Mouse (Mus musculus): ENCODE results near the gene Kcnab1. TPM values are rescaled to one million over a fixed set of nuclear protein-coding genes. Genes with fewer than 3 reads are reported as not detected.
A peak's percentile ranks its signal among the peaks of the same experiment; 100 is the strongest.

Kcnab1 gene
- polyA plus RNA-seq, 1 experiment from 2014 or later, result 10.3 TPM

- no peak for ATAC-seq (ENCODE audit: low FRiP score)
- H3K4me3 ChIP-seq (ENCODE audit: low read depth, low read length), result no peak overlapping the region
- no peaks in the 10 kb centered on the region for H3K4me1 ChIP-seq (ENCODE audit: control insufficient read depth, insufficient read depth, low read length)
- 86% methylated on average over 2 of the region's 2 CpGs for WGBS
- no peaks in the 10 kb centered on the region for H3K9me3 ChIP-seq (ENCODE audit: control insufficient read depth, low read length)
- no peak overlapping the region for H3K27ac ChIP-seq (ENCODE audit: low read depth, low read length)
- H3K27me3 ChIP-seq (ENCODE audit: control insufficient read depth, insufficient read depth, low read length), result no peaks in the 10 kb centered on the region
- no peaks in the 10 kb centered on the region for H3K36me3 ChIP-seq (ENCODE audit: control insufficient read depth, insufficient read depth, low read length)
- no peak for DNase-seq (ENCODE audit: low spot score, missing footprints)
- no peak overlapping the region for H3K4me2 ChIP-seq
- no peak overlapping the region for H3K9ac ChIP-seq (ENCODE audit: low read length)
Observed at GRCm38 (mm10) chr3:65283366-65283765, 174.2 kb downstream of the Kcnab1 start.

- H3K27me3 ChIP-seq (ENCODE audit: control insufficient read depth, insufficient read depth, low read length), result no peaks in the 10 kb centered on the region
- H3K4me1 ChIP-seq (ENCODE audit: control insufficient read depth, insufficient read depth, low read length), result no peaks in the 10 kb centered on the region
- DNase-seq (ENCODE audit: low spot score, missing footprints), result no peak
- ATAC-seq (ENCODE audit: low FRiP score), result no peak
- H3K4me3 ChIP-seq (ENCODE audit: low read depth, low read length), result no peak overlapping the region
- 83% methylated on average over 2 of the region's 2 CpGs for WGBS
- no peaks in the 10 kb centered on the region for H3K9me3 ChIP-seq (ENCODE audit: control insufficient read depth, low read length)
- H3K36me3 ChIP-seq (ENCODE audit: control insufficient read depth, insufficient read depth, low read length), result no peaks in the 10 kb centered on the region
- H3K4me2 ChIP-seq, result no peak overlapping the region
- no peak overlapping the region for H3K9ac ChIP-seq (ENCODE audit: low read length)
- H3K27ac ChIP-seq (ENCODE audit: low read depth, low read length), result no peak overlapping the region
Observed at GRCm38 (mm10) chr3:65288994-65289393, 179.8 kb downstream of the Kcnab1 start.

GRCm38 (mm10) chr3:65296996-65297395 lies 187.8 kb downstream of the Kcnab1 start:
- 26% methylated on average over 4 of the region's 4 CpGs for WGBS
- ATAC-seq (ENCODE audit: low FRiP score) (0 out of 2 replicates have a peak, but pooled peaks have one; percentile 22), DNase-seq (ENCODE audit: low spot score, missing footprints) (no peak)
- Histone ChIP-seq H3K4me2 (no peak overlapping the region), H3K9ac (ENCODE audit: low read length) (no peak overlapping the region), H3K4me3 (ENCODE audit: low read depth, low read length) (no peak overlapping the region), H3K27me3 (ENCODE audit: control insufficient read depth, insufficient read depth, low read length) (no peaks in the 10 kb centered on the region), H3K36me3 (ENCODE audit: control insufficient read depth, insufficient read depth, low read length) (no peaks in the 10 kb centered on the region), H3K27ac (ENCODE audit: low read depth, low read length) (no peak overlapping the region), H3K4me1 (ENCODE audit: control insufficient read depth, insufficient read depth, low read length) (no peaks in the 10 kb centered on the region), H3K9me3 (ENCODE audit: control insufficient read depth, low read length) (no peaks in the 10 kb centered on the region)

GRCm38 (mm10) chr3:65299205-65299604 lies 190.0 kb downstream of the Kcnab1 start:
- Histone ChIP-seq H3K27me3 (ENCODE audit: control insufficient read depth, insufficient read depth, low read length) (no peaks in the 10 kb centered on the region), H3K36me3 (ENCODE audit: control insufficient read depth, insufficient read depth, low read length) (no peaks in the 10 kb centered on the region), H3K9ac (ENCODE audit: low read length) (no peak overlapping the region), H3K4me1 (ENCODE audit: control insufficient read depth, insufficient read depth, low read length) (no peaks in the 10 kb centered on the region), H3K4me2 (no peak overlapping the region), H3K4me3 (ENCODE audit: low read depth, low read length) (no peak overlapping the region), H3K27ac (ENCODE audit: low read depth, low read length) (no peak overlapping the region), H3K9me3 (ENCODE audit: control insufficient read depth, low read length) (no peaks in the 10 kb centered on the region)
- ATAC-seq (ENCODE audit: low FRiP score), result no peak
- WGBS, result 87% methylated on average over 4 of the region's 4 CpGs
- no peak for DNase-seq (ENCODE audit: low spot score, missing footprints)

- Histone ChIP-seq H3K4me2 (no peak overlapping the region), H3K27me3 (ENCODE audit: control insufficient read depth, insufficient read depth, low read length) (no peaks in the 10 kb centered on the region), H3K9me3 (ENCODE audit: control insufficient read depth, low read length) (no peaks in the 10 kb centered on the region), H3K27ac (ENCODE audit: low read depth, low read length) (no peak overlapping the region), H3K4me1 (ENCODE audit: control insufficient read depth, insufficient read depth, low read length) (no peaks in the 10 kb centered on the region), H3K9ac (ENCODE audit: low read length) (no peak overlapping the region), H3K36me3 (ENCODE audit: control insufficient read depth, insufficient read depth, low read length) (no peaks in the 10 kb centered on the region), H3K4me3 (ENCODE audit: low read depth, low read length) (no peak overlapping the region)
- ATAC-seq (ENCODE audit: low FRiP score) (no peak), DNase-seq (ENCODE audit: low spot score, missing footprints) (no peak)
- 66% methylated on average over 3 of the region's 3 CpGs for WGBS
Observed at GRCm38 (mm10) chr3:65301531-65301930, 192.3 kb downstream of the Kcnab1 start.

- Histone ChIP-seq H3K4me3 (ENCODE audit: low read depth, low read length) (no peak overlapping the region), H3K27ac (ENCODE audit: low read depth, low read length) (no peak overlapping the region), H3K9me3 (ENCODE audit: control insufficient read depth, low read length) (no peaks in the 10 kb centered on the region), H3K9ac (ENCODE audit: low read length) (no peak overlapping the region), H3K4me2 (no peak overlapping the region), H3K4me1 (ENCODE audit: control insufficient read depth, insufficient read depth, low read length) (no peaks in the 10 kb centered on the region), H3K27me3 (ENCODE audit: control insufficient read depth, insufficient read depth, low read length) (no peaks in the 10 kb centered on the region), H3K36me3 (ENCODE audit: control insufficient read depth, insufficient read depth, low read length) (no peaks in the 10 kb centered on the region)
- DNase-seq (ENCODE audit: low spot score, missing footprints), result no peak
- WGBS, result 2% methylated on average over 5 of the region's 5 CpGs
- peak; percentile 87 for ATAC-seq (ENCODE audit: low FRiP score)
Observed at GRCm38 (mm10) chr3:65302559-65302958, 193.4 kb downstream of the Kcnab1 start.

- H3K36me3 ChIP-seq (ENCODE audit: control insufficient read depth, insufficient read depth, low read length), result no peaks in the 10 kb centered on the region
- ATAC-seq (ENCODE audit: low FRiP score) (0 out of 2 replicates have a peak, but pooled peaks have one; percentile 50), DNase-seq (ENCODE audit: low spot score, missing footprints) (no peak)
- no peak overlapping the region for H3K4me2 ChIP-seq
- no peaks in the 10 kb centered on the region for H3K27me3 ChIP-seq (ENCODE audit: control insufficient read depth, insufficient read depth, low read length)
- 75% methylated on average over 6 of the region's 6 CpGs for WGBS
- no peak overlapping the region for H3K4me3 ChIP-seq (ENCODE audit: low read depth, low read length)
- no peak overlapping the region for H3K9ac ChIP-seq (ENCODE audit: low read length)
- H3K4me1 ChIP-seq (ENCODE audit: control insufficient read depth, insufficient read depth, low read length), result no peaks in the 10 kb centered on the region
- H3K27ac ChIP-seq (ENCODE audit: low read depth, low read length), result no peak overlapping the region
- no peaks in the 10 kb centered on the region for H3K9me3 ChIP-seq (ENCODE audit: control insufficient read depth, low read length)
Observed at GRCm38 (mm10) chr3:65315837-65316236, 206.7 kb downstream of the Kcnab1 start.

GRCm38 (mm10) chr3:65316738-65317137 lies 207.6 kb downstream of the Kcnab1 start:
- no peak overlapping the region for H3K4me3 ChIP-seq (ENCODE audit: low read depth, low read length)
- ATAC-seq (ENCODE audit: low FRiP score), result no peak
- no peaks in the 10 kb centered on the region for H3K27me3 ChIP-seq (ENCODE audit: control insufficient read depth, insufficient read depth, low read length)
- no peak overlapping the region for H3K4me2 ChIP-seq
- H3K36me3 ChIP-seq (ENCODE audit: control insufficient read depth, insufficient read depth, low read length), result no peaks in the 10 kb centered on the region
- no peak overlapping the region for H3K9ac ChIP-seq (ENCODE audit: low read length)
- H3K9me3 ChIP-seq (ENCODE audit: control insufficient read depth, low read length), result no peaks in the 10 kb centered on the region
- H3K27ac ChIP-seq (ENCODE audit: low read depth, low read length), result no peak overlapping the region
- no peaks in the 10 kb centered on the region for H3K4me1 ChIP-seq (ENCODE audit: control insufficient read depth, insufficient read depth, low read length)
- DNase-seq (ENCODE audit: low spot score, missing footprints), result no peak

GRCm38 (mm10) chr3:65317876-65318537 lies 208.8 kb downstream of the Kcnab1 start:
- Histone ChIP-seq H3K4me1 (ENCODE audit: control insufficient read depth, insufficient read depth, low read length) (no peaks in the 10 kb centered on the region), H3K27ac (ENCODE audit: low read depth, low read length) (no peak overlapping the region), H3K9ac (ENCODE audit: low read length) (no peak overlapping the region), H3K4me3 (ENCODE audit: low read depth, low read length) (no peak overlapping the region), H3K36me3 (ENCODE audit: control insufficient read depth, insufficient read depth, low read length) (no peaks in the 10 kb centered on the region), H3K4me2 (no peak overlapping the region), H3K9me3 (ENCODE audit: control insufficient read depth, low read length) (no peaks in the 10 kb centered on the region), H3K27me3 (ENCODE audit: control insufficient read depth, insufficient read depth, low read length) (no peaks in the 10 kb centered on the region)
- DNase-seq (ENCODE audit: low spot score, missing footprints) (peak; percentile 92), ATAC-seq (ENCODE audit: low FRiP score) (peak; percentile 50; the same call in 1 of the 2 replicates)
- 48% methylated on average over 10 of the region's 10 CpGs for WGBS

All from midbrain, embryonic 11.5 days (tissue).